Mouse (Mus musculus) ES-Bruce4 (cell line): ENCODE results near the gene Fh1. TPM values are rescaled to one million over a fixed set of nuclear protein-coding genes. Genes with fewer than 3 reads are reported as not detected.

Experiments used
- H3K27ac ChIP-seq: 2 replicates; pipeline ENCODE4 v1.5.1; 2012; ENCODE audit warnings: low read length, inconsistent platforms; ENCODE audit not compliant: insufficient read depth
- H3K27me3 ChIP-seq: 2 replicates; pipeline ENCODE4 v1.6.1; 2012; ENCODE audit warnings: mild to moderate bottlenecking, low read length, inconsistent platforms; ENCODE audit not compliant: control insufficient read depth, poor library complexity, insufficient read depth, severe bottlenecking
- H3K36me3 ChIP-seq: 2 replicates; pipeline ENCODE4 v1.6.1; 2012; ENCODE audit warnings: inconsistent platforms, mild to moderate bottlenecking, low read length, moderate library complexity; ENCODE audit not compliant: control insufficient read depth, poor library complexity, insufficient read depth, severe bottlenecking
- H3K4me1 ChIP-seq: one replicate; pipeline ENCODE4 v1.8.1; 2011; ENCODE audit warnings: low read length; ENCODE audit not compliant: control insufficient read depth, insufficient read depth
- H3K4me3 ChIP-seq: 2 replicates; pipeline ENCODE4 v1.5.1; 2011; ENCODE audit warnings: low read depth, mild to moderate bottlenecking, low read length
- H3K9ac ChIP-seq: 2 replicates; pipeline ENCODE4 v1.6.1; 2012; ENCODE audit warnings: low read depth, mild to moderate bottlenecking, inconsistent platforms; ENCODE audit not compliant: poor library complexity, severe bottlenecking
- H3K9me3 ChIP-seq: replicated peaks from 2 replicates; pipeline ENCODE4 v1.6.1; 2012; ENCODE audit warnings: mild to moderate bottlenecking, low read length, inconsistent platforms; ENCODE audit not compliant: control insufficient read depth, poor library complexity, insufficient read depth, severe bottlenecking
- CTCF ChIP-seq: IDR thresholded peaks from one replicate; pipeline ENCODE4 v1.8.1; 2011; ENCODE audit warnings: low read depth, low read length
- EP300 ChIP-seq: IDR thresholded peaks from 2 replicates; pipeline ENCODE4 v1.6.1; 2011; ENCODE audit warnings: low read depth, low read length; ENCODE audit not compliant: insufficient read depth
- POLR2A ChIP-seq: IDR thresholded peaks from one replicate; pipeline ENCODE4 v1.8.1; 2011; ENCODE audit warnings: low read length; ENCODE audit not compliant: insufficient read depth
- polyA plus RNA-seq: library from polyadenylated mRNA; stranded (reverse); fragments of >200 nt; gene quantifications from 2 replicates; pipeline ENCODE4 v1.2.4, GENCODE M21; 2011; ENCODE audit warnings: low read depth; ENCODE audit not compliant: missing spikeins, insufficient read depth, insufficient read length

Gene Fh1
- 116 and 142 TPM in 2 replicates for polyA plus RNA-seq

- Histone ChIP-seq H3K9ac (peak within 1 kb of the TSS; percentile 75), H3K27me3 (no peaks in the 10 kb centered on the region), H3K9me3 (no peaks in the 10 kb centered on the region), H3K4me3 (peak within 1 kb of the TSS; percentile 90), H3K36me3 (no peaks in the 10 kb centered on the region), H3K4me1 (no peaks in the 10 kb centered on the region), H3K27ac (no peak within 1 kb of the TSS)
- peak; percentile 70 for TF ChIP-seq POLR2A
- TF ChIP-seq CTCF = no peak
These were observed at the start of gene Fh1 for GRCm38 (mm10) chr1:175625257-175625879. Gene Fh1, minus strand, starts transcription at chr1:175625635.

GRCm38 (mm10) chr1:175675116-175675515 lies 49.7 kb upstream of the Fh1 start:
- Histone ChIP-seq H3K36me3 (no peaks in the 10 kb centered on the region), H3K9ac (no peak overlapping the region), H3K4me1 (no peaks in the 10 kb centered on the region), H3K27me3 (no peaks in the 10 kb centered on the region), H3K4me3 (no peak overlapping the region), H3K27ac (no peak overlapping the region), H3K9me3 (no peaks in the 10 kb centered on the region)
- TF ChIP-seq CTCF (no peak), POLR2A (no peak), EP300 (no peak)

- Histone ChIP-seq H3K9me3 (no peaks in the 10 kb centered on the region), H3K36me3 (no peaks in the 10 kb centered on the region), H3K27me3 (no peaks in the 10 kb centered on the region), H3K4me3 (no peak overlapping the region), H3K4me1 (peaks cover 1% of the 10 kb centered on the region), H3K27ac (no peak overlapping the region), H3K9ac (no peak overlapping the region)
- TF ChIP-seq POLR2A (no peak), EP300 (no peak), CTCF (no peak)
These were observed 48.3 kb upstream of the Fh1 start for GRCm38 (mm10) chr1:175673563-175674325.

- TF ChIP-seq EP300 = no peak
- no peak for TF ChIP-seq CTCF
- TF ChIP-seq POLR2A = no peak
- no peaks in the 10 kb centered on the region for H3K9me3 ChIP-seq
- H3K27ac ChIP-seq = no peak overlapping the region
These were observed 46.2 kb upstream of the Fh1 start for GRCm38 (mm10) chr1:175671626-175672025.

GRCm38 (mm10) chr1:175670042-175670441 lies 44.6 kb upstream of the Fh1 start:
- Histone ChIP-seq H3K27ac (no peak overlapping the region), H3K9ac (no peak overlapping the region), H3K9me3 (no peaks in the 10 kb centered on the region), H3K4me3 (no peak overlapping the region), H3K36me3 (no peaks in the 10 kb centered on the region), H3K4me1 (peaks cover 1% of the 10 kb centered on the region), H3K27me3 (no peaks in the 10 kb centered on the region)
- TF ChIP-seq EP300 = no peak
- no peak for TF ChIP-seq POLR2A
- no peak for TF ChIP-seq CTCF

More at GRCm38 (mm10) chr1:175671626-175672025, 46.2 kb upstream of the Fh1 start:
- Histone ChIP-seq H3K9ac (no peak overlapping the region), H3K36me3 (no peaks in the 10 kb centered on the region), H3K27me3 (no peaks in the 10 kb centered on the region), H3K4me1 (peaks cover 1% of the 10 kb centered on the region), H3K4me3 (no peak overlapping the region)

- H3K4me3 ChIP-seq = no peak overlapping the region
- no peaks in the 10 kb centered on the region for H3K9me3 ChIP-seq
- H3K36me3 ChIP-seq = no peaks in the 10 kb centered on the region
- H3K9ac ChIP-seq = no peak overlapping the region
- H3K27ac ChIP-seq = no peak overlapping the region
- H3K27me3 ChIP-seq = no peaks in the 10 kb centered on the region
- no peak for TF ChIP-seq CTCF
- TF ChIP-seq POLR2A = no peak
- TF ChIP-seq EP300 = no peak
- peaks cover 1% of the 10 kb centered on the region for H3K4me1 ChIP-seq
These were observed 44.0 kb upstream of the Fh1 start for GRCm38 (mm10) chr1:175669456-175669855.
